Mouse (Mus musculus): ENCODE results near the gene Rpl31.
A peak's percentile ranks its signal among the peaks of the same experiment; 100 is the strongest.

DNA sequence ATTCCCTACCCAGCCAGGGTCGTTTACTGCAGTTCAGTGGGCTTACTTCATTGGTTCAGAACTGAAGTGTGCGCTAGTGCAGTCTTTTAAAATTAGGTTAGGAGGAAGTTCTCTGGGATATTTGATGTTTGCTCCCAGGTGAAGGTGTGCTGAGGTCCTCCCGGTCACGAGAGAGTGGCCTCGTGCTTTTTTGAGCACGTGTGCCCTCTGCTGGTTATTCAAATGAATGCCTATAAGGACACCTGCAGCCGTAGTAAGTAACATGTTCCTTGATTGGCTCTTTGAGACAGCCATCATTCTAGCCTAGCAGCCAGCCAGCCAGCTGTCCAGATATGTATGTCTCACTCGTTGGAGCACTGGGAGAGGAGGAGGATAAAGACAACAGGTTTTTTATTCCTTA, 27.0 kb upstream of the Rpl31 start:
- TF ChIP-seq POLR2A (IDR thresholded peaks at IDR 0.05; ENCODE audit: borderline replicate concordance, extremely low read depth, insufficient read depth, insufficient read length, poor library complexity, severe bottlenecking) = no peak
- peak; percentile 76 for TF ChIP-seq CTCF (IDR thresholded peaks at IDR 0.05; ENCODE audit: borderline replicate concordance, extremely low read depth, insufficient read depth, insufficient read length)
